Mouse (Mus musculus): ENCODE measurements around the gene Catsperd.
"Not testable (repeated sequence)": the region's sequence is repeated elsewhere in the genome, so short reads cannot be mapped to it uniquely, and the experiment has no call there.

DNA sequence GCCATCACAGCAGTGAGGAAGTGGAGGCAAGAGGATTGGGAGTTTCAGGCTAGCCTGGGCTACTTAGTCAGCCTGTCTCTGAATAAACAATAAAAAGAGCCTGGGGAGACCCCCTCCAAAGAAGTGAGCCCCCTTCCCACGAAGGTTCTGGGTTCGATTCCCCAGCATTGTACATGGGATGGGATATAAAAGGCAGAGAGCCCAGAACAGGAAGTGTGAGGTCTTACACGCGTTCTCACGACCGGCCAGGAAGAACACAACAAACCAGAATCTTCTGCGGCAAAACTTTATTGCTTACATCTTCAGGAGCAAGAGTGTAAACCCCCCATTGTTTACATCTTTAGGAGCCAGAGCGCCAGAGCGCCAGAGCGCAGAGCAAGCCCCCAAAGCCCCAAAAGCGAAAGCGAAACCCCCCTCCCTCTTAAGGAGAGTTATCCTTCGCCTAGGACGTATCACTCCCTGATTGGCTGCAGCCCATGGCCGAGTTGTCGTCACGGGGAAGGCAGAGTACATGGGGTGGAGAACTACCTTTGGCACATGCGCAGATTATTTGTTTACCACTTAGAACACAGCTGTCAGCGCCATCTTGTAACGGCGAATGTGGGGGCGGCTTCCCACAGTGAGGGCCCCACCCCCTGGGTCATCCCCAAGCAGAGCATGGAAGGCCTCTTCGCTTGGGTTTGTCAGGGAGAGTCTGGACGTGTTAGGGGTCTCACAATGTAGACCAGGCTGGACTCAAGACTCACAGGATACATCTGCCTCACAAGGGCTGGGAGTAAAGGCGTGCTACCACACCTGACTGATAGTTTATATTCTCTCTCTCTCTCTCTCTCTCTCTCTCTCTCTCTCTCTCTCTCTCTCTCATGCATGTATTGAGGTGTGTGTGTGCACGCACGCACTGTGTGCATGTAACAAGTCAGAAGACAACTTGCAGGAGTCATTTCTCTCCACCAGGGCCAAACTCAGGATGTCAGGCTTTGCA lies 2.1 kb downstream of the Catsperd start:
- not testable (repeated sequence) for TF ChIP-seq CTCF, POLR2A (IDR thresholded peaks at IDR 0.05; ENCODE audit: extremely low read depth, insufficient read depth, low read length)
